Mouse (Mus musculus) heart, embryonic 11.5 days (tissue): ENCODE results near the gene Hexim1. TPM values are rescaled to one million over a fixed set of nuclear protein-coding genes. Genes with fewer than 3 reads are reported as not detected.

Experiments
- ATAC-seq: fragments of 200-750 bp; cut with Nextera tagmentation; replicated peaks from 2 replicates; pipeline ENCODE4 v1.8.0; 2017; ENCODE audit warnings: moderate library complexity; ENCODE audit not compliant: insufficient number of reproducible peaks, low FRiP score, low TSS enrichment
- H3K27ac ChIP-seq: fragments of 300-500 bp; sonication (generic); 2 replicates; pipeline ENCODE4 v1.5.1; 2014; ENCODE audit warnings: mild to moderate bottlenecking, low read depth, low read length
- H3K27me3 ChIP-seq: fragments of 300-500 bp; sonication (generic); 2 replicates; pipeline ENCODE4 v1.6.1; 2014; ENCODE audit warnings: mild to moderate bottlenecking, low read length, mixed read lengths; ENCODE audit not compliant: control insufficient read depth, insufficient read depth
- H3K36me3 ChIP-seq: fragments of 300-500 bp; sonication (generic); 2 replicates; pipeline ENCODE4 v1.6.1; 2014; ENCODE audit warnings: mild to moderate bottlenecking, low read length, moderate library complexity, mixed read lengths; ENCODE audit not compliant: control insufficient read depth, insufficient read depth
- H3K4me1 ChIP-seq: fragments of 300-500 bp; sonication (generic); 2 replicates; pipeline ENCODE4 v1.6.1; 2014; ENCODE audit warnings: low read length; ENCODE audit not compliant: control insufficient read depth, insufficient read depth
- H3K4me2 ChIP-seq: fragments of 300-500 bp; sonication (generic); 2 replicates; pipeline ENCODE4 v1.6.1; 2014; ENCODE audit warnings: mild to moderate bottlenecking, moderate library complexity
- H3K4me3 ChIP-seq: fragments of 300-500 bp; sonication (generic); 2 replicates; pipeline ENCODE4 v1.5.1; 2014; ENCODE audit warnings: low read depth, low read length
- H3K9ac ChIP-seq: fragments of 300-500 bp; sonication (generic); 2 replicates; pipeline ENCODE4 v1.6.1; 2014; ENCODE audit warnings: mild to moderate bottlenecking, low read depth, low read length, moderate library complexity
- H3K9me3 ChIP-seq: fragments of 300-500 bp; sonication (generic); replicated peaks from 2 replicates; pipeline ENCODE4 v1.6.1; 2016; ENCODE audit warnings: low read length; ENCODE audit not compliant: control insufficient read depth
- WGBS: fragments of 180-500 bp; shearing (Covaris S2); extraction: QIAGEN DNeasy Blood & Tissue Kit; methylation state at CpG from one replicate; pipeline ENCODE4 v1.1.7; 2014; ENCODE audit not compliant: insufficient replicate concordance; 5-methylcytosine and 5-hydroxymethylcytosine counted together
- polyA plus RNA-seq: library from polyadenylated mRNA; unstranded; fragments of >200 nt; fragmentation: Nextera tagmentation; extraction: Ambion mirVana; gene quantifications from 2 replicates; pipeline ENCODE4 v1.2.1, GENCODE M21; 2014

The Hexim1 gene
- polyA plus RNA-seq, 1 experiment from 2014 or later, result 4.4 TPM

- Histone ChIP-seq H3K27me3 (peaks cover 2% of the 10 kb centered on the region; the same call in 1 of the 2 replicates), H3K36me3 (no peaks in the 10 kb centered on the region), H3K4me3 (no peak overlapping the region), H3K27ac (0 out of 2 replicates have a peak overlapping the region, but pooled peaks have one; percentile 12), H3K4me2 (no peak overlapping the region), H3K9me3 (no peaks in the 10 kb centered on the region), H3K9ac (peak overlapping the region; percentile 22; the same call in 1 of the 2 replicates), H3K4me1 (peaks cover 50% of the 10 kb centered on the region)
- 0 out of 2 replicates have a peak, but pooled peaks have one; percentile 53 for ATAC-seq
- 59% methylated on average over 20 of the region's 20 CpGs for WGBS
Observed at GRCm38 (mm10) chr11:103093862-103094833, 21.9 kb upstream of the Hexim1 start.

- 77% methylated on average over 9 of the region's 9 CpGs for WGBS
- peaks cover 50% of the 10 kb centered on the region for H3K4me1 ChIP-seq
- no peak overlapping the region for H3K4me2 ChIP-seq
- no peaks in the 10 kb centered on the region for H3K36me3 ChIP-seq
- no peak overlapping the region; the same call in 1 of the 2 replicates for H3K27ac ChIP-seq
- no peak overlapping the region for H3K9ac ChIP-seq
- H3K27me3 ChIP-seq, result peaks cover 12% of the 10 kb centered on the region
- H3K4me3 ChIP-seq, result no peak overlapping the region
- ATAC-seq, result no peak
- H3K9me3 ChIP-seq, result no peaks in the 10 kb centered on the region
Observed at GRCm38 (mm10) chr11:103095107-103095670, 20.8 kb upstream of the Hexim1 start.

DNA sequence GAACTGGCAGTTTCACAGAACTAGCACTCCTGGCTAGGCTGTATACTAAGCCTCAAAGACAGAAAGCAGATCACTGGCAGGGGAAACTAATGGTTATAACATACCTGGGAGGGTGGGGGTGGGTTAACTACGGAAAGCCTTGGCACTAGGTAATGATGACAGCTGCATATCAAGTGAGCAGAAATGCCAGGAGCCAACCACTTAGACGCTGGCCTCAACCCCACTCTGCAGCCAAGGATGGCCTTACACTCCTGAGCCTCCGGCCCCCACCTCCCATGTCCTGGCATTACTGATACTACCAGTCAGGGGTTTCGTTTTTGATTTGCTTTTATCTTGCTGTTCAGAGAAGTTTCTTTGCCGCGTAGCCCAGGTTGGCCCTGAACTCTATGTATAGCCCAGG lies 20.2 kb upstream of the Hexim1 start:
- Histone ChIP-seq H3K4me3 (no peak overlapping the region), H3K9me3 (no peaks in the 10 kb centered on the region), H3K4me1 (peaks cover 50% of the 10 kb centered on the region), H3K4me2 (no peak overlapping the region), H3K36me3 (no peaks in the 10 kb centered on the region), H3K27me3 (peaks cover 17% of the 10 kb centered on the region), H3K27ac (no peak overlapping the region), H3K9ac (no peak overlapping the region)
- no peak for ATAC-seq
- 87% methylated on average over 6 of the region's 6 CpGs for WGBS

GRCm38 (mm10) chr11:103096979-103097894 lies 18.8 kb upstream of the Hexim1 start:
- Histone ChIP-seq H3K9me3 (no peaks in the 10 kb centered on the region), H3K27me3 (peaks cover 24% of the 10 kb centered on the region), H3K27ac (peak overlapping the region; percentile 90), H3K36me3 (no peaks in the 10 kb centered on the region), H3K9ac (peak overlapping the region; percentile 71), H3K4me2 (peak overlapping the region; percentile 63), H3K4me3 (peak overlapping the region; percentile 26), H3K4me1 (peaks cover 54% of the 10 kb centered on the region)
- WGBS, result 11% methylated on average over 22 of the region's 22 CpGs
- peak; percentile 31; the same call in 1 of the 2 replicates for ATAC-seq

DNA sequence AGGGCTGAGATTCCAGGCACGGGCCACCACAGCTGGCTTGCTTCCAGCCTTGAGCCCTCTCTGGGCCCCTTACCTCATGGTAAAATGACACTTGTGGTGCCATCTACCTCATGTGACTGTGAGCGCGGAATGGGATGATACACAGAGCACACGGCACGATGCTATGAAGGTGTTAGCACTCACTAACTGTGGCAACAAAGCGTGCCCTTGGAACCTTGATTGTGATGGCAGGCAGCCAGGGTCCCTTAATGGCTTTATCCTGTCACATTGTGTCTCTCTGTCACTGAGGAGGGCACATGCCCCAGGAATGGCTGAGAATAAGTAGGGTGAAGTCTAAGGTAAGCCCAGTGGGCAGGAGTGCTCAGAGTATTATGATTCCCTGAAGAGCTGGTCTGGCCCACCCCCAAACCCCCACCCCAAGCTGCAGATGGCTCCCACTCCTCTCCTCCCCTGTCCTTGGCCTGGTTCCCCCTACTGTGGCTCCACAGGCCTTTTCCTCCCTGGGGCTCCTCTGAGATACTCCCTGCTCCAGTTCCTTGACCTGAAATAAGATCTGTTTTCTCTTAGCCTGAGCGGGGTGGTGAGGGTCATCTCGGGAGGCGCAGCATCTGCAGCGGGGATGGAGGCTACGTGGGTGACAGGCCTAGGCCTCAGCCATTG lies 17.4 kb upstream of the Hexim1 start:
- no peaks in the 10 kb centered on the region for H3K36me3 ChIP-seq
- peaks cover 58% of the 10 kb centered on the region for H3K4me1 ChIP-seq
- WGBS, result 59% methylated on average over 11 of the region's 11 CpGs
- peak overlapping the region; percentile 14; the same call in 1 of the 2 replicates for H3K4me2 ChIP-seq
- ATAC-seq, result no peak
- no peak overlapping the region for H3K4me3 ChIP-seq
- peaks cover 24% of the 10 kb centered on the region for H3K27me3 ChIP-seq
- H3K27ac ChIP-seq, result 0 out of 2 replicates have a peak overlapping the region, but pooled peaks have one; percentile 15
- no peaks in the 10 kb centered on the region for H3K9me3 ChIP-seq
- no peak overlapping the region for H3K9ac ChIP-seq

GRCm38 (mm10) chr11:103099352-103099940 lies 16.6 kb upstream of the Hexim1 start:
- Histone ChIP-seq H3K4me3 (no peak overlapping the region), H3K36me3 (no peaks in the 10 kb centered on the region), H3K27ac (0 out of 2 replicates have a peak overlapping the region, but pooled peaks have one; percentile 15), H3K27me3 (peaks cover 28% of the 10 kb centered on the region), H3K9ac (peak overlapping the region; percentile 39; the same call in 1 of the 2 replicates), H3K9me3 (no peaks in the 10 kb centered on the region), H3K4me2 (peak overlapping the region; percentile 14; the same call in 1 of the 2 replicates), H3K4me1 (peaks cover 50% of the 10 kb centered on the region)
- WGBS, result 57% methylated on average over 12 of the region's 12 CpGs
- ATAC-seq, result no peak

DNA sequence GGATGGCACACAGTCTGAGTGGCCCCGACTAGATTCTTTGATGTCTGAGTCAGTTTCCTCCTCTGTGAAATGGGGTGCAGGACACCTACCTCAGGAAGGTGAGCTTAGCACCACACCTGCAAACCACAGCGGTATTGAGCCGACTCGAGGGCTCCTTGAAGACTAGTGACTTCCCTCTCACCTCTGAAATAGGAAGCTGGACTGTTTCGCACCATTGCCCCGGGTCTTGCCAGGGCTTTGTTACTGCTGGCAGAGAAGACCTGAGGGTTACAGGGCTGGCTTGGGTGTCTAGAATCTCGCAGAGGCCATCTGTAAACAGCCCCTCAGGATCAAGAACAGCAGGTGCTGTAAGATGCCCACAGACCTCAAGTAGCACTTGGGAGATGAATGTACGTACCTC lies 15.7 kb upstream of the Hexim1 start:
- no peak for ATAC-seq

More for the DNA sequence above, 15.7 kb upstream of the Hexim1 start:
- H3K9ac ChIP-seq, result no peak overlapping the region
- H3K4me1 ChIP-seq, result peaks cover 42% of the 10 kb centered on the region
- no peaks in the 10 kb centered on the region for H3K9me3 ChIP-seq
- H3K27me3 ChIP-seq, result peaks cover 32% of the 10 kb centered on the region
- no peak overlapping the region for H3K27ac ChIP-seq
- H3K36me3 ChIP-seq, result no peaks in the 10 kb centered on the region
- H3K4me2 ChIP-seq, result peak overlapping the region; percentile 93; the same call in 1 of the 2 replicates
- H3K4me3 ChIP-seq, result no peak overlapping the region
- WGBS, result 66% methylated on average over 8 of the region's 8 CpGs
